Mouse (Mus musculus) intestine, embryonic 14.5 days (tissue): ENCODE data around the gene Uchl3. TPM values are rescaled to one million over a fixed set of nuclear protein-coding genes. Genes with fewer than 3 reads are reported as not detected.

Experiments
- ATAC-seq: fragments of 200-750 bp; cut with Nextera tagmentation; replicated peaks from 2 replicates; pipeline ENCODE4 v1.8.0; 2017; ENCODE audit warnings: low read depth, moderate number of reproducible peaks, moderate TSS enrichment, moderate library complexity; ENCODE audit not compliant: low FRiP score, low TSS enrichment
- DNase-seq: peaks from one replicate; pipeline ENCODE4 v3.0.0-alpha.2; 2018; ENCODE audit warnings: low spot score
- H3K27ac ChIP-seq: fragments of 300-500 bp; sonication (generic); 2 replicates; pipeline ENCODE4 v1.5.1; 2014; ENCODE audit warnings: low read depth, mild to moderate bottlenecking, control low read depth
- H3K27me3 ChIP-seq: fragments of 300-500 bp; sonication (generic); replicated peaks from 2 replicates; pipeline ENCODE4 v1.6.1; 2014; ENCODE audit warnings: low read length, control low read depth; ENCODE audit not compliant: control insufficient read depth, insufficient read depth
- H3K36me3 ChIP-seq: fragments of 300-500 bp; sonication (generic); 2 replicates; pipeline ENCODE4 v1.6.1; 2014; ENCODE audit warnings: low read length, control low read depth; ENCODE audit not compliant: control insufficient read depth, insufficient read depth
- H3K4me1 ChIP-seq: fragments of 300-500 bp; sonication (generic); replicated peaks from 2 replicates; pipeline ENCODE4 v1.6.1; 2014; ENCODE audit warnings: low read length, control low read depth, mixed read lengths; ENCODE audit not compliant: control insufficient read depth, insufficient read depth
- H3K4me2 ChIP-seq: fragments of 300-500 bp; sonication (generic); 2 replicates; pipeline ENCODE4 v1.6.1; 2014; ENCODE audit warnings: low read length
- H3K4me3 ChIP-seq: fragments of 300-500 bp; sonication (generic); 2 replicates; pipeline ENCODE4 v1.5.1; 2014; ENCODE audit warnings: low read depth, low read length, control low read depth, mixed read lengths
- H3K9ac ChIP-seq: fragments of 300-500 bp; sonication (generic); 2 replicates; pipeline ENCODE4 v1.6.1; 2014; ENCODE audit warnings: mild to moderate bottlenecking, low read length
- H3K9me3 ChIP-seq: fragments of 300-500 bp; sonication (generic); 2 replicates; pipeline ENCODE4 v1.6.1; 2016; ENCODE audit warnings: low read length, control low read depth; ENCODE audit not compliant: control insufficient read depth
- WGBS: fragments of 180-500 bp; shearing (Covaris S2); extraction: QIAGEN DNeasy Blood & Tissue Kit; methylation state at CpG from one replicate; pipeline ENCODE4 v1.1.7; 2014; 5-methylcytosine and 5-hydroxymethylcytosine counted together
- polyA plus RNA-seq: library from polyadenylated mRNA; unstranded; fragments of >200 nt; fragmentation: Nextera tagmentation; extraction: Ambion mirVana; gene quantifications from 2 replicates; pipeline ENCODE4 v1.2.1, GENCODE M21; 2014

Gene Uchl3
- polyA plus RNA-seq, 1 experiment from 2014 or later: 154 TPM

DNA sequence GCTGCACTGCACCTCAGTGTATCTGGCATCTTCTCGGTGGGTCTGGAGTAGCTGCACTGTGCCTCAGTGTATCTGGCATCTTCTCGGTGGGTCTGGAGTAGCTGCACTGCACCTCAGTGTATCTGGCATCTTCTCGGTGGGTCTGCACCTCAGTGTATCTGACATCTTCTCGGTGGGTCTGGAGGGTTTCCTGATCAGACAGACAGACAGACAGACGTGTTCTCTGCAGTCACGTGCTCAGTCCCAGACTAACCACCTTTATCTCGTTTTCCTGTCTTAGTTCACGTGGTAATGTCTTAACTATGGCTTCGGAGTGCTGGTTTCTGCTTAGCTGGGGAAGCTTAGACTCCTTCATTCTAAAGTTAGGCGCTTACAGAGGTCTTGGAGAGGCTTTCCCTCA, 2.5 kb downstream of the Uchl3 start:
- H3K4me3 ChIP-seq: no peak overlapping the region
- no peaks in the 10 kb centered on the region for H3K27me3 ChIP-seq
- H3K36me3 ChIP-seq: peaks cover 5% of the 10 kb centered on the region; the same call in 1 of the 2 replicates
- no peak overlapping the region for H3K9ac ChIP-seq
- ATAC-seq (no peak), DNase-seq (no peak)
- H3K27ac ChIP-seq: no peak overlapping the region
- 0 out of 2 replicates have a peak, but pooled peaks cover 5% of the 10 kb centered on the region for H3K4me1 ChIP-seq
- H3K4me2 ChIP-seq: no peak overlapping the region
- WGBS: 81% methylated on average over 10 of the region's 10 CpGs
- H3K9me3 ChIP-seq: no peaks in the 10 kb centered on the region

DNA sequence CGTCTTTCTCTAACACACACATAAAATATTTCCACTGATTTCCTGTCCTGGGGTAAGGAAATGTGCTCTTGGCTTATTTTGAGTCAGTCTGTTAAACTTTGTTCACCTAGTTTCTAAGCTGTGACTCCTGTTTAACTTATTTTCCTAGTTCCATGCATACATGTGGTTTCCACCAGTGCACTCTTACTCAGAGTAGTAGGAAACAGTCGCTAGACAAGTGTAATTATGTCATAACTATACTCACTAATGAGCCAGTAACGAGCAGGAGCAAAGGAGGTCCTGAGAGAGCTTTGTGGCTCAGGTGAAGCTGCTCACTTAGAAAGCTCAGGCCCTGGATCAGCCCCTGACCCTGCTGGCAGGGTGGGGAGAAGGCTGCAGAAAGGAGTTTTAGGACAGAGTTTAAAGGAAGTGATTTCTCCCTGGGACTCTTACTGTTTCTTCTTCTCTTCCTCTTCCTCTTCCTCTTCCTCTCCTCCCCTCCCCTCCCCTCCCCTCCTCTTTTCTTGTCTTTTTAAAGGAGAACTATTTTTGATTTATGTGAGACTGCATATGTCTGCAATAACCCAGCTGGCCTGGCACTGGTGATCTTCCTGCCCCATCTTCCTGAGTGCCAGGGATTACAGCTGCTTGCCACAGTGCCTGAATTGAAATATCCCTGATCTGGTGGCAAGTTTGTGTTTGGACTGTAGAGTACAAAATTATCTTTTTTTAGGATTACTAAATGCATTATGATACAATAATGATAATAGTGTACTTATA, 8.1 kb downstream of the Uchl3 start:
- no peak overlapping the region for H3K9ac ChIP-seq
- H3K4me1 ChIP-seq: no peaks in the 10 kb centered on the region
- no peak for DNase-seq
- H3K9me3 ChIP-seq: no peaks in the 10 kb centered on the region
- 71% methylated on average over 3 of the region's 3 CpGs for WGBS
- no peak for ATAC-seq
- H3K4me3 ChIP-seq: no peak overlapping the region
- H3K4me2 ChIP-seq: no peak overlapping the region
- no peaks in the 10 kb centered on the region for H3K27me3 ChIP-seq
- H3K27ac ChIP-seq: no peak overlapping the region
- H3K36me3 ChIP-seq: peaks cover 11% of the 10 kb centered on the region; the same call in 1 of the 2 replicates

DNA sequence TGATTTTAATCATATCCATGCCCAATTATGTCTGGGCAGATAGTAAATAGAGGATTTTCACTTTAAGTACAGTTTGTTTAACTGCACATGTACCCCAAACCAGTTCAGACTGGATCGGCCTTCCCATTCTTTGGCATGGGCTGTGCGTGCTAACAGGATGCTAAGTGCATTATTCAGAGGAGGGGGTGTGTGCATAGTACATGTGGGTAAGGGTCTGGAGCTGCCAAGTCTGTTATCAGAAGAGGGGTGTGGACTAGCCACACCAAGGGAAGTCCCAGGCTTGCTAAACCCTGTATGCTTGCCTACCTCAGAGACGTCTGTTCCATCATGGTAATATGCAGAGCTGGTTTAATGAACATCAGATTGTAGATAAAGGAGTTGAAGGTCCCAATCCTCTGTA, 10.5 kb downstream of the Uchl3 start:
- H3K27ac ChIP-seq: no peak overlapping the region

DNA sequence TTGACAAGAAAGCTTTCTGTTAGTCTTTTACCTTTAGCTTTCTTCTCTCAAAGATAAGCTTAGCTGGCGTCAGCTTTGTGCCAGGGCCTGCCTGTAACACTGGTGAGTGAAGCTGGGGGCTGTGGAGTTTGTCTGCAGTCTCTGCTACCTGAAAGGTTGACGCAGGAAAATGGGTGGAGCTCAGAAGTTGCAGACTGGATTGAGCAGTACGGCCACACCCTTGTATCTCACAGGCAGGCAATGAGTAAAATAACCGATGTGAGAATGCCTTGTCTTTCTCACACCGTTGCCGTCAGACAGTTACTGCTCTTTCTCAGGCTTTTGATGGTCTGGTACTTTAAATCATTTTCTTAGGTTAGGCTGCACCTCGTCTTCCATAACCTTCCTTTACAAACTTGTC, 12.3 kb downstream of the Uchl3 start:
- ATAC-seq: no peak
- Histone ChIP-seq H3K27me3 (no peaks in the 10 kb centered on the region), H3K9ac (no peak overlapping the region), H3K4me1 (no peaks in the 10 kb centered on the region), H3K4me3 (no peak overlapping the region), H3K27ac (no peak overlapping the region), H3K4me2 (no peak overlapping the region), H3K36me3 (peaks cover 27% of the 10 kb centered on the region), H3K9me3 (no peaks in the 10 kb centered on the region)
- DNase-seq: no peak
- WGBS: 76% methylated on average over 7 of the region's 7 CpGs

More for the DNA sequence above, 10.5 kb downstream of the Uchl3 start:
- Histone ChIP-seq H3K9me3 (no peaks in the 10 kb centered on the region), H3K36me3 (peaks cover 18% of the 10 kb centered on the region), H3K27me3 (no peaks in the 10 kb centered on the region), H3K4me1 (no peaks in the 10 kb centered on the region), H3K4me3 (no peak overlapping the region), H3K9ac (no peak overlapping the region), H3K4me2 (no peak overlapping the region)
- ATAC-seq: no peak
- DNase-seq: no peak
- 83% methylated on average over 3 of the region's 3 CpGs for WGBS

DNA sequence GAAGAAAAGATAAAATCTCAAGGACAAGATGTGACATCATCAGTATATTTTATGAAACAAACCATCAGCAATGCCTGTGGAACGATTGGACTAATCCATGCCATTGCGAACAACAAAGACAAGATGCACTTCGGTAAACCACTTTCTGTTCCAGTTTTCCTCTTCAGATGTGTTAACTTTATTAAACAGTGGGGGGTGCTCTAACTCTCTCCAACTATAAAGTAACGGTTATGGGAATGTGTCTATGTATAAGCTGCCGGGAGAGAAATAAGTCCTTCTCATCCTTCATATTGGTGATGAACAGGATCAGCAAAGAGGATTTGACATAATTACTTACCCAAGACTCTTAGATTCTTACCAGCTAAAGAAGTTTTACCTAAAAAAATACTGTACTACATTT, 12.8 kb downstream of the Uchl3 start:
- Histone ChIP-seq H3K27me3 (no peaks in the 10 kb centered on the region), H3K4me3 (no peak overlapping the region), H3K36me3 (peaks cover 26% of the 10 kb centered on the region), H3K9ac (no peak overlapping the region), H3K4me2 (no peak overlapping the region), H3K4me1 (no peaks in the 10 kb centered on the region), H3K9me3 (no peaks in the 10 kb centered on the region), H3K27ac (no peak overlapping the region)
- no peak for DNase-seq
- no peak for ATAC-seq
- 82% methylated on average over 5 of the region's 5 CpGs for WGBS

DNA sequence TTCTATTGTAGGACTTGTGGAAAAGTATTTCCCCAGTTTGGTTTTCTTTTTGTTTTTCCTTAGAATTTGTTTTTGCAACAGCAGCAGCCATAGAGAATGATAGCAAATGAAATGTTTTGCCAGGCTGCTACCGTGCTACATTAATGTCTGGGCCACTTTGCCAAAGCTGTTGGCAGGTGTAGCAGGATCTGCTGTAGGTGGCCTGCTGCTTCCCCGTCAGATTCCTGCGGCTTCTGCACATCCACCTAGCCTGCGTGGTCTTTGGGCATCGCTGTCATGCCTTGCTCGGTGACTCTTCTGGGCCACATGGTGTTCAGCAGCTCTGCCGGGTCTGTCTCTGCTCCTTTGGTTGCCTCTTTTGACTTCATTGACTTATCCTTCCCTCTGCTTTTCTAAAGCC, 14.9 kb downstream of the Uchl3 start:
- no peak for DNase-seq
- peaks cover 27% of the 10 kb centered on the region for H3K36me3 ChIP-seq
- no peaks in the 10 kb centered on the region for H3K27me3 ChIP-seq
- no peak overlapping the region for H3K27ac ChIP-seq
- H3K9ac ChIP-seq: no peak overlapping the region
- ATAC-seq: no peak
- H3K9me3 ChIP-seq: no peaks in the 10 kb centered on the region
- H3K4me3 ChIP-seq: no peak overlapping the region
- 92% methylated on average over 7 of the region's 7 CpGs for WGBS
- H3K4me2 ChIP-seq: no peak overlapping the region
- H3K4me1 ChIP-seq: no peaks in the 10 kb centered on the region

DNA sequence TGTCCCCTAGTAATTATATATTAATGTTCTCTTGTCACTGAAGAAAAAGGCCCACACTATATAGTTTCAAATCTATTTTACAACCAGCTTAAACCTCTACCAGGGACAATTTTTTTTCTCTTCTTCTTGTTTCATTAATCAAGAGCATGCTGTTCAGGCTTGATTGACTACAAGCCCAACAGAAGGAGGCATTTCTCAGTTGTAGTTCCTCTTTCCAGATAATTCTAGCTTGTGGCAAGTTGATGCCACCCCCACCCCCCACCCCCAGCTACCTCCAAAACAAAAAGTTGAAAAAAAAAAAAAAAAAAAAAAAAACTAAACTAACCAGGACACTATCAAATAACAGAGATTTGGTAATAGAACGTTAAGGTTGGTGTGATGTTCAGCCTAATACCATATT, 18.5 kb downstream of the Uchl3 start:
- H3K9ac ChIP-seq: no peak overlapping the region

DNA sequence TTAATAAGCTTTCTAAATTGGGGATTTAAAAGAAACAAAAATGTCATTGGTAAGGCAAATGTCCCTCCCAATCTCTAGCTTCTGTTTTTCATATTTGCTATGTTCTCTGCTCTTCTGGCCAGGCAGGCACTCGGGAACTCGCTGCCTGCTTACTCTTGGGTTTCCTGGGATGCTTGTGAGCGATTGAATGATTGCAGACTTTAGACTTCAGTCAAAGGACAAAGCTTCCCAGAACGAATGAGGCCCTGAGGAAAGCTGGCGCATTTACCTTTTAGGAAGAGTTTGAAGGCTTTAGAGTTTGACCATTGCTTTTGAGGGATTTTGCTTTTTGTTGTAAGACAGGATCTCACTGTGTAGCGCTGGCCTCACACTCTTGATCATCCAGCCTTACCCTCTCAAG, 33.9 kb downstream of the Uchl3 start:
- no peak for ATAC-seq
- no peak overlapping the region for H3K27ac ChIP-seq
- no peak overlapping the region for H3K4me2 ChIP-seq
- no peaks in the 10 kb centered on the region for H3K9me3 ChIP-seq
- no peak overlapping the region for H3K9ac ChIP-seq
- no peak for DNase-seq
- peaks cover 10% of the 10 kb centered on the region; the same call in 1 of the 2 replicates for H3K36me3 ChIP-seq
- H3K27me3 ChIP-seq: no peaks in the 10 kb centered on the region
- no peak overlapping the region for H3K4me3 ChIP-seq
- 93% methylated on average over 6 of the region's 6 CpGs for WGBS
- no peaks in the 10 kb centered on the region for H3K4me1 ChIP-seq

More for the DNA sequence above, 18.5 kb downstream of the Uchl3 start:
- Histone ChIP-seq H3K4me2 (no peak overlapping the region), H3K4me3 (no peak overlapping the region), H3K4me1 (no peaks in the 10 kb centered on the region), H3K9me3 (no peaks in the 10 kb centered on the region), H3K27me3 (no peaks in the 10 kb centered on the region), H3K36me3 (peaks cover 24% of the 10 kb centered on the region), H3K27ac (no peak overlapping the region)
- 94% methylated on average over 1 of the region's 1 CpGs for WGBS
- ATAC-seq (no peak), DNase-seq (no peak)

DNA sequence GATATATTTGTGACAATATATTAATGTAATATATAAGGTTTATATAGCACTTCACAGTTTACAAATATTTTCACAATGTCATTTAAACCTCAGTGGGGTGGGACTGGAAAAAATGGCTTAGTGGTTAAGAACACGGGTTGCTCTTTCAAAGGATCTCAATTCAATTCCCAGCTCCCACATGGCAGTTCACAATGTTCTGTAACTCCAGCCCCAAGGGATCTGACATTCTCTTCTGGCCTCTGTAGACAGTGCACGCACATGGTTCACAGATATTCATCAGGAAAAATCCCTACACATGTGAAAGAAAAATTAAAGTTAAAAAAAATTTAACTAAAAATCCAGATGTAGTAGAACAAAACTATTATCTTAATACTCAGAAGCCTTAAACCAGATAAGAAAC, 34.6 kb downstream of the Uchl3 start:
- Histone ChIP-seq H3K27ac (no peak overlapping the region), H3K4me3 (no peak overlapping the region), H3K9me3 (no peaks in the 10 kb centered on the region), H3K36me3 (peaks cover 10% of the 10 kb centered on the region; the same call in 1 of the 2 replicates), H3K9ac (no peak overlapping the region), H3K4me1 (no peaks in the 10 kb centered on the region), H3K27me3 (no peaks in the 10 kb centered on the region), H3K4me2 (no peak overlapping the region)
- ATAC-seq: no peak
- DNase-seq: no peak
- 93% methylated on average over 2 of the region's 2 CpGs for WGBS
